Mouse (Mus musculus) adipocyte (in vitro differentiated cells): ENCODE measurements at regions not wholly inside any gene's neighbourhood (a gene's known extent, or its start where the extent isn't known, plus 50 kb on each side); places are given as distances from the start of the nearest gene placed in this dataset.
A peak's percentile ranks its signal among the peaks of the same experiment; 100 is the strongest.

ENCODE experiments used
- DNase-seq: peaks from one replicate; pipeline ENCODE4 v3.0.0-alpha.2; 2016; ENCODE audit warnings: low spot score

GRCm38 (mm10) chr13:114523116-114523515 lies 64.4 kb upstream of the Fst start:
- DNase-seq: peak; percentile 21

GRCm38 (mm10) chr13:114526856-114527255 lies 68.1 kb upstream of the Fst start:
- DNase-seq: no peak

DNA sequence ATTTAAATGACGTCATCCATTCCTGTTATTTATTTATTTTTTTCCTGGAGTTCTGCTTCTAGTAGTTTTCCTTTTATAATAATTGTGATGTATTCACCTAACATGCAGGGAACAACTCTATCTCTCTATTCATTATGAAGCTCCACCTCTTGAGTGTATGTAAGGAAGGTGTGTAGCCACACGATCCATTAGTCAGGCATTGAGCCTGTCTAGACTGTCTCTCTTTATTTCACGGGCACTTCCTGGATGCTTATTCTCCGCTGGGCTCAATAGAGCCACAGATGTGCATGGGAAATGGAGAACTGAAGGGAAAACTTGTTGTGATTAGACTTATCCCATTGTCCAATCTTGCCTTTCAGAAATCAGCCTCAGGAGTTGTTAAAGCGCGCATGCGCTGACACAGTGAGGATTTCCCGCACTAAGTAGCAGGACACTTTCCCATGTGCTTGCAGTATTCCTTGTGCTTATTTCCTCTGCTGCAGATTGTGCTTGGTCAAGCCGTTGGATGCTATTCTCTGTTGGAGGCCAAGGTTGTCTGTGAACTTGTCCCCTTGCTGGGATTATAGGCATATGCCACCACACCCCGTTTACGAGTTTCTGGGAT lies 71.5 kb upstream of the Fst start:
- DNase-seq: no peak

DNA sequence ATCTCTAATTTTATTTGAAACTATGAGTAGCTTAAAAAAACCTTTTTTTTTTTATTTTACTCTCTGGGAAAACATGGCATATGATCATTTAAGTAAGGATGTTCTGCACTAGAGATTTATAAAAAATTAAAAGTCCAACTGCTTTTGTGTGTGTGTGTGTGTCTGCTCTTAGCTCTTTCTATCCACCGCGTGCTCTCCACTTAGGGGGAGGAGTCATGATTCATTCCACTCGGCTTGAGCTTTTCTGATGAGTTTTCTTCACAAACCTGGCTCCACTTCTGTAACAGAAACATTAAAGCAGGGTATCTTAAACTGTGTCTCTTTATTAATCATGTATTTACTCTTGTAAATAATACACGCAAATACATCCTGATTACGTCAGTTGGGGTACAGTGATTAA lies 73.0 kb upstream of the Fst start:
- no peak for DNase-seq

GRCm38 (mm10) chr13:114532393-114533097 lies 73.8 kb upstream of the Fst start:
- DNase-seq: no peak

- DNase-seq: no peak
Observed at GRCm38 (mm10) chr13:114534591-114534990, 75.8 kb upstream of the Fst start.

- DNase-seq: no peak
Observed at GRCm38 (mm10) chr13:114535721-114536120, 77.0 kb upstream of the Fst start.

DNA sequence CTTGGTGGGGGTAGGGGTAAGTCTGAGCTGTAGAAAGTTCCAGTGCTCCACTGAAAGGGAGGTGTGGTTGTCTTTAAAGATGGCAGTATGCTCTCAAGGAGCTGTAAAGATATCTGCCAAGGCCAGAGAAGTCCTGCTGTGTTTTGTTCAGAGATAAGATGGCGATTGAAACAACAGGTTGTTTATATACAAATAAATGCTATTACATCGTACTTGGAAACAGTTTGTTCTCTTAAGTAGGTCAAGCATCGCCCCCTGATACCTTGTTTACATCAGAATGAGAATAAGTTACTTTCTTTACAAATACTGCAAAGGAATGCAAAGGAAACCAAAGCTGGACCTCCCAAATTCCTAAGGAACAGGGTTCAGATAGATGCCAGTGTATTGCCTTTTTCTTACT lies 113.0 kb upstream of the Fst start:
- no peak for DNase-seq

DNA sequence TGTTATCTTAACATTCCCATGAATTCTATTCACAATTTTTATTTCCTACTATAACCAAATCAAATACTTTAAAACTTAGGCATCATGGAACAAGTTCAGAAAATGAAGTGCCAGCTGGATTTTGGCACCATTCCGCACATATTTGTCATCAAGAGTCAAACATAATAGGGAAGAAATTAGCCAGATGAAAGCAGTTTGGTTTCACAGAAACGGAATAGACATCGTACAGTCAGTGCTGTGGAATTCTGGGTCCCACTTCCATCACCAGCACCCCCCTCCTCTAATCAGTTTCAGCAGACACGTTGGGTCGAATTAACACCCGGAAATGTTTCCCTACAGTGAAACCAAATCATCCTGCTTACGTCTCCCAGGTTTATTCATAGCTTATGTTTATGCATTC lies 125.8 kb upstream of the Fst start:
- DNase-seq: peak; percentile 42

DNA sequence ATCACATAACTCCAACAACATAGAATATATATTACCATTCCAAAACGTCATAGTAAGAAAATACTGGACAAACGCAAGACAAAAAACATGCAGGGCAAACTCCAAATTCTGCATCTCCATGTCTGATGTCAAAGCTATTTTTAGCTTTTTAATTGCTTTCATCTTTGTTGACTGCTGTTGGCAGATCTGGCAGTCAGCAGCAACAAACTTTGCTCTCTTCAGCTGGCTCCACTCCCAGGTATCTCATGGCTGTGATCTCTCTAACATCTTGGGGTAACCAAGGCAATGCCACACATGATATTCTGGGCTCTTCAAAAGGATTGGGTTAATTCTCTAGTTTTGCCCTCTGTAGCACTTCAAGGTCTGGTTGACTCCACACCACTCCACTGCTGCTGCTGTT lies 128.9 kb upstream of the Fst start:
- no peak for DNase-seq

DNA sequence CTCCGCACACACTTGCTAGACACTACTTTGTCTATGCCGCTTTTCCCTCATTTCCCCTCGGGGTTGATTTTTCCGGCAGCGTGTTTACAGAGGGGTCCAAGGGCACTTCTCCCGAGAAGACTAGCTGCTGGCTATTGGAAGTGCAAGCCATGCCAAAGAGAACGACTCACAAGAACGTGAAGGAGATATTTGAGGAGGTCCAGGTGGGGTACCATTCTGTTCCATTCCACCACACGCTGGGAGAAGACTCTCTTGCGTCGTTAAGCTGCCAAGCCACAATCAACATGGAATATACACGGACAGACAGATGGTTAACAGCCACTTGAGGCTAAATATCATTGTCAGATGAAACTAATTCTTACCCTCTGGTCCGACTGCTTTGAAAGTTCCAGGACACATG lies 144.6 kb upstream of the Fst start:
- no peak for DNase-seq

DNA sequence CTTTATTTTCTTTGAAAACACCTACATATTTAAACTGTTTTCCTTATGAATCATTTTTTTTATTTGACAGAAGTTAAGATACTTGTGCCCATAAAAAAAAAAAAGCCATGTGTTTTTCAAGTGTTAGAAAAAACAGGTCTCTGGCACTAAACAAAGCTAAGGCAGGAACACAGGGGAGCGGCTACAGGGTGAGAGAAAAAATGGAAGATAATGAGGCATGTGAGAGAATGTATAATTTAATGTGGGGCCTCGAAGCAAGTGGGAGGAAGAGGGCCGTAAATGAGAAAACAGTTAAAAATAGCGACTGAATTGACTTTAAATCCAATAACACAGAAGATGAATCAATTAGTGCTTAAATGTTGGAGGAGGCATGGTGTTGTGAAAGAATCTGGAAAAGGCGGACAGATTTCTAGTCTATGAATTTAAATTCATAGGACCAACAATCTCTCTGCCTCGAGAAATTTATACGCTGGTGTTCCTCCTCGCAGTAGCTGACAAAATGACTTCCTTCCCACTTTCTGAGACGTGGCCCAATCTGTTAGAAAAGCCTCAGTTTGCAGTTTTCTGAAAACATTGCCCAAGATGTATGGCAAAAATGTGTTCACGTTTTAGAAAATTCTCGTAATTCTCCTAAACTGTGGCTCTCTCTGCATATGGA lies 145.4 kb upstream of the Fst start:
- no peak for DNase-seq

DNA sequence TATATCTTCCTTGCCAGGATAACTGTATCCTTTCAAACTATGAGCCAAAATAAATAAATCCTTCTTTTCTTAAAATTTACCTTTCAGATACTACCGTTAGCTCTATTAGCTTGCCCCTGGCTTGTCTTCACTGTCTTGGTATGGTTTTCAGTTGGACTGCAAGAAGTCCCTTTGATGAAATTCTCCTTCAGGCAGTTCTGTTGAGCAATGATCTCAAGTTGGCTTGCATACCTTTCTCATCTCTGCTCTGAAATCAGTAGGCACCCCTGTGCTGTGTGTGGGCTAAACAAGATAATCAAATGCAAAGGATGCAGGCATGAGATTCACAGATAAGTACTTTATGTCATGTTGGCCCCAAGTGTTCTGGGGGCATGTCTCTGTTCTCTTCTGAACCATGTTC lies 155.2 kb upstream of the Fst start:
- no peak for DNase-seq

DNA sequence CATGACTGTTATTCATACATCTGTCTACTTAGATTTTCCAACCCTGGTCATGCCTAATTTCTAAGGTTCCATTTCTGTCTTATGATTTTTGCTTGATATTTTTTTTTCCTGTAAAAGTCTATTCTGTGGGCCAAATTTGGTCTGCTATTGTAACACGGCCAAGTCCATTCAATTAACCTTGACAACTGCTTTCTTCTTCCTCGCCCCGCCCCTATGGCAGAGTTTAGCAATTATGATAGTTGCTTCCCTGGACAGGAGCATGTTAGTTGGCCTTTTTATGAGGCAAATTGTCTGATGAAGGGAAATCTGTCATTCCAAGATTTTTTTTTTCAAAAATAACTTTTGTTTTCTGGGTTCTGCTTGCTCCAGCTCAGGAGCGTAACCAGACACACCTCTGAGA lies 160.7 kb upstream of the Fst start:
- peak; percentile 36 for DNase-seq

DNA sequence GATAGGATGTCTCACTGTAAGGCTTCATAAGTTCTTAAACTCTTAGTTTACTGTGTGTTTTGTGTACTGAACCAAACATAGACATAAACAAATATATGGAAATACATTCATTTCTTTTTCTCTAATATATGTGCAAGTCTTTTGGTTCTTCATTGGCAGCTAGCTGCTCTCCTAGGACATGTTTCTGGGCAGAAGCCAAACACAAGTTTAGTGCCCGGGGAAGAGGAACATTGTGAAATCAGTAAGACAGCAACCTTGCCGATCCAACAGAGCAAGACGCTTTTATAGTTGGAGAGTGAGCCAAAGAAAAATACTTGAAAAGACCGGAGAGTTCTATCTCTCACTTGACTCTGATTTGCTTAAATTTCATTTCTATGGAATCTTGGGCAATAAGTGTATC lies 178.0 kb upstream of the Fst start:
- peak; percentile 86 for DNase-seq

DNA sequence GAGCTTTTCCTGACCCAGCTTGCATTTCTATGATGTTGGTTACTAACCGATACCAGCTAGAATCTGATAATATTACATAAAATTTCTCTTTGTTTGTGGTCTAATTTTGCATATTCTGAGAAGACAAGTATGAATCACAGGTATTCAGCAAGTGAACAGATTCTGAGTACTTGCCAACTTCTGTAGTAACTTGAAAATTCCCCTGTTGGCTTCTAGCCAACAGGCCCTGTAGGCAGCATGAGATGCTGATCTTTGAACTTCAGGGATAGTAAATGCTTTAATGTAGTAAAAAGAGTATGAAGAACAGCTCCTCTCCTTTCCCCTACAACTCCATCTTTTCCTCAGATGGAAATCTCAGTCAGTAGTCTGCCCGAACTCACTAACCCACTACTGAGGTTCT lies 178.5 kb upstream of the Mocs2 start:
- DNase-seq: no peak

- DNase-seq: no peak
Observed at GRCm38 (mm10) chr13:114641688-114642390, 176.2 kb upstream of the Mocs2 start.

DNA sequence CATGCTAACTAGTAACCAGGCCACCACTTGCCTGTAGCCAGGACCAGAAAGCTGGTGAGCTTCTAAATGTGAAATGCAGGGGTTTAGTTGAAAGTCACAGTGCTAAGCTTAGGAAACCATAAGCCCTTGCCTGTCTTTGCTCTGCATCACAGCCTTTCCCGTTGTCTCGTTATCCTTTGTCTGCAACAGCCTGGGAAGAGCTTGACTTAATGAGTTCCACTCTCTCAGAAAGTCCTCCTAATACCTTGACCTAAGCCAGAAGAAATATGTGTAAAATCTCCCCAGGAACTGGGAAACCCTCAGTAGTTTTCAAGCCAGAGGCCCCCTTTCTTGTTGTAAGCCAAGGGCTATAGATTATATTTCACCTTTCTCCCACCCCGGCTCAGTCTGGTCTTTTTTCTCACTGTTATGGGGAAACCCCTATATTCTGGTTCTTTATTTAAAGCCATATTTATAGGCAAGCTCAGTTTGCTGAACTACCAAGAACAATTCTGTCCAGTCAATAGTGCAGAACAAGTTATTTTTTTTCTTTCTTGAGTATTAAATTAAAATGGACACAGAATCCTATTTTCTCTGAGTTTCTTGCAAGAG lies 175.0 kb upstream of the Mocs2 start:
- no peak for DNase-seq

DNA sequence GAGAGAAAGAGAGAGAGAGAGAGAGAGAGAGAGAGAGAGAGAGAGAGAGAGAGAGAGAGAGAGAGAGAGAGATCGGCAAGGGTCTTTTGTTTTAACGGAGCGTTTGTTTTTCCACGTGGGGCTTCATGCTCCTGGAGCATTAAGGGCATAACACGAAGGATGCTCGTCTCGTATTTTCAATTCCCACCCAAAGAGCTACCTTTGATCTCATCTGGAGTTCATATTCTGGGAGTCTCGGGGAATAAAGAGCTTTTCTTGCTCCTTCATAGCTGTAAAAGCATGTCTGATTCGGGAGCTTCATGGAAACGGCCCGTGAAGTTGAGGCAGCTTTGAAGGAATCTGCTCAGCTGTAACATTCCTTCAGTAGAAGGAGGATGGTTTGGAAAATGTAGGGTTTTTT lies 174.5 kb upstream of the Mocs2 start:
- no peak for DNase-seq

- DNase-seq: no peak
Observed at GRCm38 (mm10) chr13:114654267-114654666, 163.8 kb upstream of the Mocs2 start.

- peak; percentile 21 for DNase-seq
Observed at GRCm38 (mm10) chr13:114654953-114655586, 163.0 kb upstream of the Mocs2 start.

- no peak for DNase-seq
Observed at GRCm38 (mm10) chr13:114672411-114672810, 145.6 kb upstream of the Mocs2 start.
